Mouse (Mus musculus) heart, embryonic 15.5 days (tissue): ENCODE results near the gene Map3k20. TPM values are rescaled to one million over a fixed set of nuclear protein-coding genes. Genes with fewer than 3 reads are reported as not detected.

ENCODE experiments used
- ATAC-seq: fragments of 200-750 bp; cut with Nextera tagmentation; replicated peaks from 2 replicates; pipeline ENCODE4 v1.8.0; 2017; ENCODE audit warnings: low read depth, moderate TSS enrichment; ENCODE audit not compliant: insufficient number of reproducible peaks, insufficient read depth, low FRiP score
- H3K27ac ChIP-seq: fragments of 300-500 bp; sonication (generic); 2 replicates; pipeline ENCODE4 v1.5.1; 2015; ENCODE audit warnings: mild to moderate bottlenecking, inconsistent platforms
- H3K27me3 ChIP-seq: fragments of 300-500 bp; sonication (generic); 2 replicates; pipeline ENCODE4 v1.6.1; 2015; ENCODE audit warnings: inconsistent platforms
- H3K36me3 ChIP-seq: fragments of 300-500 bp; sonication (generic); 2 replicates; pipeline ENCODE4 v1.6.1; 2015; ENCODE audit warnings: mild to moderate bottlenecking, inconsistent platforms
- H3K4me1 ChIP-seq: fragments of 300-500 bp; sonication (generic); replicated peaks from 2 replicates; pipeline ENCODE4 v1.6.1; 2015; ENCODE audit warnings: inconsistent platforms
- H3K4me2 ChIP-seq: fragments of 300-500 bp; sonication (generic); 2 replicates; pipeline ENCODE4 v1.6.1; 2015; ENCODE audit warnings: inconsistent platforms, mild to moderate bottlenecking, moderate library complexity
- H3K4me3 ChIP-seq: fragments of 300-500 bp; sonication (generic); 2 replicates; pipeline ENCODE4 v1.5.1; 2015; ENCODE audit warnings: mild to moderate bottlenecking, inconsistent platforms
- H3K9ac ChIP-seq: fragments of 300-500 bp; sonication (generic); 2 replicates; pipeline ENCODE4 v1.6.1; 2015; ENCODE audit warnings: mild to moderate bottlenecking, inconsistent platforms
- H3K9me3 ChIP-seq: fragments of 300-500 bp; sonication (generic); replicated peaks from 2 replicates; pipeline ENCODE4 v1.6.1; 2016; ENCODE audit warnings: inconsistent platforms
- WGBS: fragments of 180-500 bp; shearing (Covaris S2); methylation state at CpG from one replicate; pipeline ENCODE4 v1.1.7; 2015; ENCODE audit warnings: mixed read lengths; 5-methylcytosine and 5-hydroxymethylcytosine counted together
- polyA plus RNA-seq: library from polyadenylated mRNA; unstranded; fragments of >200 nt; fragmentation: Nextera tagmentation; extraction: Ambion mirVana; gene quantifications from 2 replicates; pipeline ENCODE4 v1.2.1, GENCODE M21; 2015

The Map3k20 gene
- polyA plus RNA-seq, 1 experiment from 2014 or later = 46.4 TPM

DNA sequence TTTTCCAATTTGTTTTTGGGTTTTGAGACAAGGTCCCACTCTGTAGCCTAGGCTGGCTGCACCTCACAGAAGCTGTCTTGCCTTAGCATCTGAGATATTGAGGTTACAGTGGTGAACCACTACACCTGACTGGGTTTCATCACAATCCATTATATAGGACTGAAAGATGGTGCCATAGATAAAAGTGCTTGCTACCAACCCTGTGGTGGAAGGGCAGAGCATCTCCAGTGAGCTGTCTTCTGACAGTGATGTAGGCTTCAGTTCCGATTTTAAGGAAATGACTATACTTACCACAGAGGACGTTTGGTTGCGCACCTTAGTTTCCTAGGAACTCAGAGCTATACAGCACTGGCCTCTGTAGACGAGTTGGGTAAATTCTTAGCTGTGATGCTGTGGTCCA, 2.7 kb upstream of the Map3k20 start:
- ATAC-seq = no peak
- H3K27ac ChIP-seq = peak overlapping the region; percentile 9; the same call in 1 of the 2 replicates
- no peaks in the 10 kb centered on the region for H3K9me3 ChIP-seq
- no peak overlapping the region for H3K9ac ChIP-seq
- H3K36me3 ChIP-seq = no peaks in the 10 kb centered on the region
- no peak overlapping the region for H3K4me2 ChIP-seq
- peaks cover 19% of the 10 kb centered on the region for H3K4me1 ChIP-seq
- WGBS = 71% methylated on average over 4 of the region's 4 CpGs
- H3K4me3 ChIP-seq = no peak overlapping the region
- no peaks in the 10 kb centered on the region for H3K27me3 ChIP-seq

DNA sequence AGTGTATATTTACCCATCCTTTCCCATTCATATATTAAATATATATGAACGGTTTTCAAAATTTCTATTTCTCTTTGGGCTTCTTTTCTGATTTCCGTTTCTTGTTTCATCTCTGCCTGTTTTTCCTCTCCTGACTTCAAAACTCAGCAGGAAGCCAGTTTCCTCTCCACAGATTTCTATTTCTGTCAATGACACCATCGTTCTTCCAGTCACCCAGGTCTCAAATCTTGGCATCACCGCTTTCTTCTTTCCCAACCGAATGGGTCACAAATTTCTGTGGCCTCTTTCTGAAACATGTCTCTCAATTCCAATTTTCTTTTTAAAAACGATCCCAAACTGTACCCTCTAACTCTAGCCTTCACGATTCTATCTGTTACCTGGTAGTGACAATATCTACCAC, 748 bp upstream of the Map3k20 start:
- Histone ChIP-seq H3K27me3 (no peaks in the 10 kb centered on the region), H3K9me3 (no peaks in the 10 kb centered on the region), H3K27ac (peak overlapping the region; percentile 92), H3K9ac (0 out of 2 replicates have a peak overlapping the region, but pooled peaks have one; percentile 96), H3K4me3 (peak overlapping the region; percentile 82), H3K4me1 (peaks cover 32% of the 10 kb centered on the region), H3K36me3 (no peaks in the 10 kb centered on the region), H3K4me2 (peak overlapping the region; percentile 69)
- ATAC-seq = no peak
- 33% methylated on average over 7 of the region's 7 CpGs for WGBS

DNA sequence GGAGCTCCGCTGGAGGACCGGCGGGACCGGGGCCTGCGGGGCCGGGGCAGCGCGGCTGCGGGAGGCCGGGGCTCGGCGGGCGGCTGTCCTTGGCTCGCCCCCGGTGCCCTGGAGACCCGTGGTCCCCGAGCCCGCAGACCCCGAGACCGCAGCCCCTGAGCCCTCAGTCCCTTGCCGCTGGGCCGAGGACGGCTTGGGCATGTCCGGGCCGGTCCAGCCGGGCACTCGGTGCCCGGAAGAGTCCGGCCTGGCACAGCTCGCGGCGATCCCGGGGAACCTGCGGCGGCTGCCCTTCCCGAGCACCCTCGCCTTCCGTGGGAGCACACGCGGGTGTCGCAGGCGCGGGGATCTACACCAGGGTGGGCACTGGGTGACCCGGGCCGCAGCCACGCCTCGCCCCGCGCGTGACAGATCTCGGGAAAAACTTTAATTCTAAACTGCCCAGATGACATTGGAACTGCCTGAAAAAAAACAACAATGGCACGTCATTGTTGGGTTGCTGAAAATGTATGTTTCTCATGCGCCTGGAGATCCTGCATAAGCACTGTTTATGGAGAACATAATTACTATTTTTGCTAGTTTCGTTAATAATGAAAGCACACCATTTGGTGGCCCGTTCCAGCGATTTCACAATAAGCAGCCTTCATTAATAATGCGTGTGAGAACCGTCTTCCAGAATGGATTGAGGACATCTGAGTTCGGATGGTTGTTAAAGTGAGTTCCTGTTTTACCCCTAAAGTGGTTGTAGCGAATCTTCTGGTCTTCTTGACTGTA, 638 bp downstream of the Map3k20 start:
- Histone ChIP-seq H3K4me2 (peak overlapping the region; percentile 69), H3K27ac (peak overlapping the region; percentile 92), H3K4me3 (peak overlapping the region; percentile 82), H3K27me3 (no peaks in the 10 kb centered on the region), H3K9ac (peak overlapping the region; percentile 96), H3K36me3 (no peaks in the 10 kb centered on the region), H3K9me3 (no peaks in the 10 kb centered on the region), H3K4me1 (peaks cover 35% of the 10 kb centered on the region)
- under 1% methylated on average over 49 of the region's 60 CpGs for WGBS
- peak; percentile 19; the same call in 1 of the 2 replicates for ATAC-seq

DNA sequence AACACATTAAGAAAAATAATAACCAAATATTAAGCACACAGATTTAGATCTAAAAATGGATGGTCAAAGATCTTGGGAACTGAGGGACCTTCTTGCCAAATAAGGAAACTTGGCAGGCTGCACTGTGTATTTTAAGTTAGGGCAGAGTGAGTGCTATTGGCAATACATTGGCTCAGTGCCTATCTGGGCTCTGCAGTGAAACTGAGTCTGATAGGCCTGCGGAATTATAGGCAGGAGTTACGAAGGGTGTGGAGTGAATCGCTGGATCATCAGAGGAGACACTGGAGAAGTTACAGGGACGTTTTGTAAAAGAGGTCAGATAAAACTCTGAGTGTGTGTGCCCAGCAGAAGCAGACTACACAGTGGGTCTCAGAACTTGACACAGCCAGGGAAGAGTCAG, 1.7 kb downstream of the Map3k20 start:
- H3K4me2 ChIP-seq = peak overlapping the region; percentile 55
- H3K27me3 ChIP-seq = no peaks in the 10 kb centered on the region
- no peak for ATAC-seq
- no peaks in the 10 kb centered on the region for H3K9me3 ChIP-seq
- peak overlapping the region; percentile 32 for H3K4me3 ChIP-seq
- H3K4me1 ChIP-seq = peaks cover 38% of the 10 kb centered on the region
- H3K27ac ChIP-seq = peak overlapping the region; percentile 69
- H3K9ac ChIP-seq = peak overlapping the region; percentile 27; the same call in 1 of the 2 replicates
- WGBS = 22% methylated on average over 4 of the region's 4 CpGs
- no peaks in the 10 kb centered on the region; the same call in 1 of the 2 replicates for H3K36me3 ChIP-seq

DNA sequence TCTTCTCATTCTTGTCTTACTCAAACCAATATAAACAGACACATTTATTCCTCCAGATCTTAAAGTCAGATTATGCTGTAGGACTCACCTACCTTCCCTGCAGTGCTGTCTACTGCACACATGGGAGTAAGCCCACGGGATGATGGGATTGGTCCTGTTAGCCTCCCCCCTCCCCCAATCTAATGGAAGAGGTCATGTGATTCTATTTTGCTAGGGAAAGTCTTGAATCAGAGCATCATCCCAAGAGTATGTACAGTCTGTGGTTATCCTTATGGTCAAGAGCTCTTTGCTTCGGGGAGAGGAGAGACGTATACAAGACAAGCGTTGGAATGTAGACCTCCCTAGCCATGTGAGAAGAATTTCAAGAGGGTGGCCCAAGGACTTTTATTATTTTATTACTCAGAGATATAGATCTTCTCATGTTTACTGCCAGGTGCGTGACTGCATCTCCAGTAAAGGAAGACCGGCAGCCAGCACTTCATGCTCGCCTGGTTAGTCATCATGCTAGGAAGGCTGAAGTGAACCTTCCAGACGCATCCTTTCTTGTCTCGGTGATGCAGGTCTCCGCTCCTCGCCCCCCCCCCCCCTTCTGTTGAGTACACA, 3.6 kb downstream of the Map3k20 start:
- Histone ChIP-seq H3K36me3 (no peaks in the 10 kb centered on the region; the same call in 1 of the 2 replicates), H3K27me3 (no peaks in the 10 kb centered on the region), H3K9ac (no peak overlapping the region), H3K27ac (peak overlapping the region; percentile 20; the same call in 1 of the 2 replicates), H3K4me2 (no peak overlapping the region), H3K4me3 (no peak overlapping the region), H3K4me1 (peaks cover 32% of the 10 kb centered on the region), H3K9me3 (no peaks in the 10 kb centered on the region)
- no peak for ATAC-seq
- 62% methylated on average over 11 of the region's 11 CpGs for WGBS

DNA sequence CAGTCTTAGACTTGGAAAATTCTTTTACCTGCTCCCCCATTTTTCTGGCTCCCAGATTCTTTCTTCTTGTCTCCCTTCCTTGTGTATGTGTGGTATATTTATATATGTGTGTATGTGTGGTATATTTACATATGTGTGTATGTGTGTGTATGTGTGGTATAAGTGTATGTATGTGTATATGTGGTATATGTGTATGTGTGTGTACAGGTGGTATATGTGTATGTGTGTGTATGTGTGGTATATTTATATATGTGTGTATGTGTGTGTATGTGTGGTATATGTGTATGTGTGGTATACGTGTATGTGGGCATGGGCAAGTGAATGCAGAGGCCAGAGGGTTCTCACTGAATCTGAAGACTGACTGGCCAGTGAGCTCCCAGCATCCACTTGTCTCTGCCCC, 5.7 kb downstream of the Map3k20 start:
- peaks cover 26% of the 10 kb centered on the region for H3K4me1 ChIP-seq

DNA sequence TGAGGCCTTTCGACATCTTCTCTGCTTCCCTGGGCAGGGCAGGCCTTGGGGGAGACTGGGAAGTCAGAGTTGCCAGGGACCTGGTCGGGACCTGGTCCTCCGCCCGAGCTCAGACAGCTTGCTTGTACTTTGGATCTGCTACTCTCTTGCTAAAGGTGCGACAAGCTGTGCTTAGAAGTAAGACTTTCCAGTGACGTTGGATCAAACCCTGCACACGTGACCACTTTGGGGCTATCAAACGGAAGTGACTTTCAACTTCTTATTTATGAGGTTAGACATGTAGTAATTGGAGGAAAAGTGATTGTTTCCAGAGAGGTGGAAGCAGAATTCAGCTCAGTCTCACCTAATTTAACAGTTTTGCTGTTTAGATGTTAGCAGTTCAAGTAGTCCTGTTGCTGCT, 7.1 kb downstream of the Map3k20 start:
- WGBS = 77% methylated on average over 8 of the region's 8 CpGs
- H3K4me3 ChIP-seq = no peak overlapping the region
- no peaks in the 10 kb centered on the region for H3K9me3 ChIP-seq
- no peak overlapping the region for H3K27ac ChIP-seq
- peaks cover 38% of the 10 kb centered on the region for H3K4me1 ChIP-seq
- no peaks in the 10 kb centered on the region; the same call in 1 of the 2 replicates for H3K36me3 ChIP-seq
- H3K9ac ChIP-seq = no peak overlapping the region
- no peak for ATAC-seq
- no peaks in the 10 kb centered on the region for H3K27me3 ChIP-seq
- no peak overlapping the region for H3K4me2 ChIP-seq

More for the DNA sequence above, 5.7 kb downstream of the Map3k20 start:
- Histone ChIP-seq H3K9ac (no peak overlapping the region), H3K4me3 (no peak overlapping the region), H3K9me3 (no peaks in the 10 kb centered on the region), H3K36me3 (no peaks in the 10 kb centered on the region; the same call in 1 of the 2 replicates), H3K27ac (no peak overlapping the region), H3K4me2 (no peak overlapping the region), H3K27me3 (no peaks in the 10 kb centered on the region)
- ATAC-seq = no peak
- WGBS = 80% methylated on average over 1 of the region's 1 CpGs

DNA sequence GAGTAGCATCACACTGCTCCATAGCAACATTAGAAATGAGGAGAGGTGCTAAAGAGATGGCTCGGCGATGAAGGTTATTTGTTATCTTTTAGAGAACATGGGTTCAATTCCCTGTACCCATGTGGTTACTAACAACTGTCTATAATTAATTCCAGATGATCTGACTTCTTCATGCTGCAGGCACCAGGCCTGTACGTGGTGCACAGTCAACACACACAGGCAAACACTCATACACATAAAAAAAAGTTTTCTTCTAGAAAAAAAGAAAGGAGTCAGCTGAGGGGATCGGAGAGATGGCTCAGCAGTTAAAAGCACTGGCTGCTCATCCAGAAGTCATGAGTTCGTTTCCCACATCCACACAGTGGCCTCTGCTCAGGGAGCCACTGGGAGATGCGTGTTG, 9.6 kb downstream of the Map3k20 start:
- H3K4me2 ChIP-seq = no peak overlapping the region
- H3K27me3 ChIP-seq = no peaks in the 10 kb centered on the region
- H3K4me3 ChIP-seq = no peak overlapping the region
- ATAC-seq = no peak
- no peak overlapping the region for H3K9ac ChIP-seq
- 85% methylated on average over 6 of the region's 6 CpGs for WGBS
- H3K9me3 ChIP-seq = no peaks in the 10 kb centered on the region
- peaks cover 9% of the 10 kb centered on the region; the same call in 1 of the 2 replicates for H3K36me3 ChIP-seq
- peaks cover 32% of the 10 kb centered on the region for H3K4me1 ChIP-seq
- no peak overlapping the region for H3K27ac ChIP-seq

DNA sequence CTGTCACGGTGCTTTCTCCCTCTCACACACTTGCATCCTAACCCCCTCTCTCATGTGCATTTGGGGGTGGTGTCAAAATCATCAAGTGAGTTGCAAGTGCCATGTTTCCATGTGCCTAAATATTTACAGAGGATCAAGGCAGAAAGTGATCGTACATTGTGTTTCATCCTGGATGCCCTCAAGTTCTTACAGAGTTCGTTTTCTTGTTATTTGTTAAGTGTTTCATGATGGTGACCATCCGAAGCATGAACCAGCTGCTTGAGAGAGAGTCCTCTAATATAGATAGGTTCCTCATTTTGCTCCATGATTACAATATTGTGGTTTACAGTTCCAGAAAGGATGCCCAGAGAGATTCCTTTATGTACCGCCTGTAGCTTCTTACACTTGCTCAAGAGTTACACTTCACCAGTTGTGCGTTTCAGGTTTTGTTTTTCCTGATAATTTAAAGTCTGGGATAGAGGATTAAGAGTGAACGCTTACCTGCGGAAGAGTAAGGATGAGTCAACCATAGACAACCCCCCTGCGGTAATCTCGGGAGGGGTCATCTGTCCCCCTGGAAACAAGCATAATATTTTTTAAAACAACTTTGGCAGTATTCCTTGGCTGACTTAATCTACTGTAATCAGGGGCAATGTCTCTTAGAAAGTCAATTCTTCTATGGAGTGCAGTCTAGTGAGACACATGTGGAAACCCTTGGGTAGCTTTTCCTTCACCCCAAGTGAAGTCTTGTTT, 11.7 kb downstream of the Map3k20 start:
- ATAC-seq = no peak
- peak overlapping the region; percentile 43 for H3K4me2 ChIP-seq
- H3K27ac ChIP-seq = peak overlapping the region; percentile 67
- 0 out of 2 replicates have a peak, but pooled peaks cover 9% of the 10 kb centered on the region for H3K36me3 ChIP-seq
- H3K9ac ChIP-seq = no peak overlapping the region
- H3K4me1 ChIP-seq = peaks cover 27% of the 10 kb centered on the region
- no peaks in the 10 kb centered on the region for H3K9me3 ChIP-seq
- H3K4me3 ChIP-seq = no peak overlapping the region
- WGBS = 71% methylated on average over 10 of the region's 10 CpGs
- H3K27me3 ChIP-seq = no peaks in the 10 kb centered on the region

DNA sequence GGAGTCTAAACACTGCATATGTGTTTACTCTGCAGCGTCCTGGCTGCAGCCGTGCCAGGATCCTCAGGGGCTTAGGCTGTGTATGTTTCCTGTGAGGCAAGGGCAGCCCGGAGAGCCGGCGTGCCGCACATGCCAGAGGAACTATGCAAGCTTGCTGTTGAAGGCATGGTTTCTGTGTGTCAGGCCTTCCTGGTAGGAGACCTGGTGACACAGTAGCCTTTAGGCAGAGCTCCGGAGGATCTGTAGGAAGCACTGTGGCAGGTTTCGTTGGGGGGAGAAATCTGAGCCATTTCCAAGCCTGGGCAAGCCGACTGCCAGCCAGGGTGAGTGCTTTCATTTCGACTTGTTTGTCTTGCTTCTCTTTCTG, 12.3 kb downstream of the Map3k20 start:
- H3K27ac ChIP-seq = peak overlapping the region; percentile 67
- 0 out of 2 replicates have a peak, but pooled peaks cover 9% of the 10 kb centered on the region for H3K36me3 ChIP-seq
- peak; percentile 78 for ATAC-seq
- H3K9me3 ChIP-seq = no peaks in the 10 kb centered on the region
- no peaks in the 10 kb centered on the region for H3K27me3 ChIP-seq
- H3K4me2 ChIP-seq = peak overlapping the region; percentile 43
- no peak overlapping the region for H3K4me3 ChIP-seq
- WGBS = 43% methylated on average over 10 of the region's 10 CpGs
- no peak overlapping the region for H3K9ac ChIP-seq
- peaks cover 24% of the 10 kb centered on the region for H3K4me1 ChIP-seq

DNA sequence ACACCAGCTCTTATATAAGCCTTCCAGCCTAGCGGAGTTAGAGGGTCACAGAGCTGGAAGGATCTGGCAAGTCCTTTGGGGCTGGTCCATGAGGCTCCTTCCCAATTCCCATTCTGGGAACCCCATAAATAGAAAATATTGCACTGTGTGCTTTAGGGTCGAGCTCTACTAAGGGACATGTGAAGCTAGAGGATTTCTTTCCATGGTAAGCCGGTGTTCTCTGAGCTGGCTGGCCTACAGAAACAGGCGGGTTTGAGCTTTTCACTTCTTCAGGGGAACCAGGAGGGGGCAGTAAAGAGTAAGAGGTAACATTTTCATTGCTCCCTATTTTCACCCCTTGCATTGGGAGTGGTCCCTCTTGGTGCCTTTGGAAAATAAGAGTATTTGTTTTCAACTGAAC, 13.0 kb downstream of the Map3k20 start:
- peak overlapping the region; percentile 67 for H3K27ac ChIP-seq
- no peaks in the 10 kb centered on the region for H3K27me3 ChIP-seq
- WGBS = 47% methylated on average over 4 of the region's 4 CpGs
- peak overlapping the region; percentile 43; the same call in 1 of the 2 replicates for H3K4me2 ChIP-seq
- no peak overlapping the region for H3K9ac ChIP-seq
- no peaks in the 10 kb centered on the region for H3K9me3 ChIP-seq
- H3K4me1 ChIP-seq = peaks cover 24% of the 10 kb centered on the region
- no peak overlapping the region for H3K4me3 ChIP-seq
- ATAC-seq = no peak
- 0 out of 2 replicates have a peak, but pooled peaks cover 9% of the 10 kb centered on the region for H3K36me3 ChIP-seq
